Mouse (Mus musculus): ENCODE results near the gene Lsm4.

The Lsm4 gene

GRCm38 (mm10) chr8:70678679-70679078 lies 5.6 kb downstream of the Lsm4 start:
- no peak for DNase-seq (ENCODE audit: low spot score in 2 of 2)

- no peak for DNase-seq (ENCODE audit: low spot score in 2 of 2)
Measured at GRCm38 (mm10) chr8:70679404-70679803, 6.4 kb downstream of the Lsm4 start.

- DNase-seq (ENCODE audit: low spot score in 2 of 2): no peak
Measured at GRCm38 (mm10) chr8:70680039-70680438, 7.0 kb downstream of the Lsm4 start.

- DNase-seq (ENCODE audit: low spot score in 2 of 2): no peak
Measured at GRCm38 (mm10) chr8:70681410-70681809, 8.4 kb downstream of the Lsm4 start.

- DNase-seq (ENCODE audit: low spot score in 2 of 2): peak; percentile 58 to 81
Measured at GRCm38 (mm10) chr8:70682193-70682592, 9.1 kb downstream of the Lsm4 start.

GRCm38 (mm10) chr8:70682692-70683091 lies 9.6 kb downstream of the Lsm4 start:
- no peak for DNase-seq (ENCODE audit: low spot score in 2 of 2)

- no peak for DNase-seq (ENCODE audit: low spot score in 2 of 2)
Measured at GRCm38 (mm10) chr8:70684291-70684690, 11.2 kb downstream of the Lsm4 start.

- no peak for DNase-seq (ENCODE audit: low spot score in 2 of 2)
Measured at GRCm38 (mm10) chr8:70687576-70687975, 14.5 kb downstream of the Lsm4 start.

GRCm38 (mm10) chr8:70688136-70688535 lies 15.1 kb downstream of the Lsm4 start:
- no peak for DNase-seq (ENCODE audit: low spot score in 2 of 2)

- DNase-seq (ENCODE audit: low spot score in 2 of 2): no peak
Measured at GRCm38 (mm10) chr8:70689892-70690390, 16.9 kb downstream of the Lsm4 start.

GRCm38 (mm10) chr8:70691230-70691629 lies 18.2 kb downstream of the Lsm4 start:
- no peak for DNase-seq (ENCODE audit: low spot score in 2 of 2)

- no peak for DNase-seq (ENCODE audit: low spot score in 2 of 2)
Measured at GRCm38 (mm10) chr8:70691727-70692231, 18.7 kb downstream of the Lsm4 start.

GRCm38 (mm10) chr8:70693636-70694035 lies 20.6 kb downstream of the Lsm4 start:
- no peak for DNase-seq (ENCODE audit: low spot score in 2 of 2)

GRCm38 (mm10) chr8:70695318-70696018 lies 22.4 kb downstream of the Lsm4 start:
- DNase-seq (ENCODE audit: low spot score in 2 of 2): peak in 1 of 2 experiments; percentile 61

GRCm38 (mm10) chr8:70696019-70696885 lies 23.2 kb downstream of the Lsm4 start:
- peak in 1 of 2 experiments; percentile 65 for DNase-seq (ENCODE audit: low spot score in 2 of 2)

- DNase-seq (ENCODE audit: low spot score in 2 of 2): no peak
Measured at GRCm38 (mm10) chr8:70696946-70697345, 23.9 kb downstream of the Lsm4 start.

- no peak for DNase-seq (ENCODE audit: low spot score in 2 of 2)
Measured at GRCm38 (mm10) chr8:70697366-70698250, 24.6 kb downstream of the Lsm4 start.

- peak; percentile 99 for DNase-seq (ENCODE audit: low spot score in 2 of 2)
Measured at GRCm38 (mm10) chr8:70698310-70699109, 25.5 kb downstream of the Lsm4 start, which contains the start of gene Jund. TSS of gene Jund (plus strand) at chr8:70698949.

- peak; percentile 48 to 67 for DNase-seq (ENCODE audit: low spot score in 2 of 2)
Measured at GRCm38 (mm10) chr8:70699116-70699833, 26.2 kb downstream of the Lsm4 start.

Measured in urinary bladder, adult 18-20 months (tissue).